Mouse (Mus musculus) spleen, postnatal 4 days (tissue): ENCODE data around the gene Fkbp3.
"Not testable (repeated sequence)": the region's sequence is repeated elsewhere in the genome, so short reads cannot be mapped to it uniquely, and the experiment has no call there.

Experiments used
- DNase-seq, 2 experiments: peaks; one replicate each; pipeline ENCODE4 v3.0.0; 2022; ENCODE audit warnings: low spot score in 2 of 2

Gene Fkbp3

DNA sequence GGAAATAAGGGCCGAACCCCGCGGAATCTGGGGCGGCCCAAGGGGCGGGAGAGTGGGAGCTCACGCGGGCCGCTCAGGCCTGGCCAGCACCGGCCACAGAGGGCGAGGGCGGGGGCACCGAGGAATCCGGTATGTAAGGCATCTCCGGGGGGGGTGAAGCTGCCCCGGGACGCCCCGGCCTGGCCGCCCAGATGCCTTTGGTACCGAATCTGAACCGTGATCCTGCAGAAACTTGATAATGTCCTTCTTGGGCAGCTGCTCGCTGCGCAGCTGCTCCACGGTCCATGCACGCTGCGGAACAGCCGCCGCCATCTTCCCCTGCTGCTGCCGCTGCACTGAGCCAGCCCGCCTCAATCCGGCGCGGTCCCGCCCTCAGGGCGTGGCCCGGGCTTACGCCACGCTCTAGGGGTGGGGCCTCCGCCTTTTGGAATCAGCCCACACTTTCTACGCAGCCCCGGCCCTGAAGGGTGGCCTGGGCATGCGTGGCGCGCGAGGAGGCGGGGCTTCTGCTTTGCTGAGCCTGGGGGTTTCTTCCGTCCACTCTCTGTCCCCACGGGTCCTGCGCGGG lies at the start of gene Fkbp3:
Gene Fkbp3 (minus strand): TSS at position 397 of the 568 bp plus-strand sequence.
- DNase-seq = peak; percentile 97 to 98

DNA sequence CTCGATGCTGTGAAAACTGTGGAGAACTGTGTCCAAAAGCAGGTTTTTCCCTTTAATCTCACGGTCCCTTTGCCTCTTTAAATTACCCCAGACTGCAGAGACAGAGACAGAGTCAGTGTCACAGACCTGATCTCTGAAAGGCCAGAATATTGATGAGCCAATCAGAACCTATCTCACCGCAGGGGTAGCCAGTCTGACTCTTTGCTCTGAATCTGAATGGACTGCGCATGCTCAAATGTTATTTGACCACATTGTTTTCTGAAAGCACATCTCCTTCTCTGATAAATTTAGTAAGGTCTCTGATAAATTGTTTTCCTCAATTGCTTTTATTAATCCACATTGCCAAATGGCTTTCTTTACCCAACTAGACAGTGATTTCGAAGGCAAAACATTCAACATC lies 45.6 kb upstream of the Fkbp3 start:
- DNase-seq = no peak

DNA sequence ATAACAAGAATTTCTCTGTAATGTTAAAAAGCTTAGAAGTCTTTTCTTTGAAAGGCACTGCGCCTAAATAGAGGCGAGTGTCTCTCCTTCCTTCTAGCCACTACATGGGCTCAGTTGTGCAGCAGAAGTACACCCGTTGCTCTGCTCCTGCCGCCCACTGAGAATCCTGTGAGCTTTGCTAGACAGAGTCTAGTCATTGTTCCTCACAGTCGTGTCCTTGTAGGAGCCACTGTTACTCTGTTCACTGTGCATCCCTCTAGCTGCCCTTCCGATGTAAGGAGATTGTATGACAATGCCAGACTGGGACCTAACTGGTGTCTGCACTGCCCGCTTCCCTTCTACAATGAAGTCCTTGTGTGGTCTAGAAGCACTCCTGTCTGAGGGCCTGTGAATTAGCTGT lies 45.2 kb upstream of the Fkbp3 start:
- DNase-seq = no peak

DNA sequence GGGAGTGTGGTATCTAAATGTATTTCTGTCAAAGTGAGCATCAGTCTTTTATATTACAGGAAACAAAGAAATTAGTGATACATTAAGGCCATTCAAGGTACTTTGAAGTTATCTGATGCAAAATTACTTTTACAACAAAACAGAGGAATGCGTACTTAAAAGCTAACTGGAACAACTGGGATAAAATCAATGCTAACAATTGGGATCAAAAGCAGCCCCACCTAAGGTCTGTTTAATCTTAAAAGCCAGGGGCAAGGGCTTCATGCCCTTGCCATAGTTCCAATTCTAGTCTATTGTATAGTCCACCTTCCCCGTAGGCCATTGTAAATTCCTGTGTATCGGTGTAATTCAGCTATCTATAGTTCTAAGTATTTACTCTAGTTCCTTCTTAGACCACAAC lies 41.2 kb upstream of the Fkbp3 start:
- not testable (repeated sequence) for DNase-seq

DNA sequence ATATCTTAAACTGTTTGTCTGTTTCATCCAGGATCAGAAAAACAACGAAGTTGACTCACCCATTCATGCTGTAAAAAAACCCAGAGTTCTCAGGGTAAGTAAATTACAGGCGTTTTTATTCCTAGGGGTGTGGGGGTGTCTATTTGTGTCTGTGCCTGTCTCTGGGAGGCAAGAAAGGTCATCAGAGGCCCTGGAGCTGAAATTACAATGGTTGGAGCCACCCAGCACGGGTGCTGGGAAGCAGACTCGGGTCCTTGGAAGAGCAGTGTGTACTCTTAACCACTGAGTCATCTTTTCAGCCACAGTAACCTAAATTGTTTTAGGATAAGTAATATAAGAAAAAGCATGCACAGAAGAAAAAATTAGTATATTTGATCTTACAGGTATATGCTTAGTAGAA lies 40.1 kb upstream of the Fkbp3 start:
- no peak for DNase-seq

DNA sequence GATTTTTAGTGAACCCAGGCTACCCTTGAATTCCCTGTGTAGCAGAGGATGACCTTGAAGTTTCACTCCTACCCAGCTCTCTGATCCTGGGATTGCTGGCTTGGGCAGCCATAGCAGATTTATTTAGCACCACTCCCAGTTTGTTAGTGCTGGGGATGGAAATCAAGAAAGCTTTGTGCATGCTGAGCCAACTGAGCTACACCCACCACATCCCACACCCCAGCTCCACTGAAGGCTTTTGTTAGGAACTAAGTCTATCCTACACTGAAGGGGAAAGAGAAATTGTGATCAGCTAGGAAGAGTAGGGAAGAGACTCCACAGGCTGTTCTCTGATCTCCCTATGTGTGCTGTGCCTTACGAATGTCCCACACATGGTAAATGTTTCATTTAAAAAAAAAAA lies 39.0 kb upstream of the Fkbp3 start:
- DNase-seq = no peak

DNA sequence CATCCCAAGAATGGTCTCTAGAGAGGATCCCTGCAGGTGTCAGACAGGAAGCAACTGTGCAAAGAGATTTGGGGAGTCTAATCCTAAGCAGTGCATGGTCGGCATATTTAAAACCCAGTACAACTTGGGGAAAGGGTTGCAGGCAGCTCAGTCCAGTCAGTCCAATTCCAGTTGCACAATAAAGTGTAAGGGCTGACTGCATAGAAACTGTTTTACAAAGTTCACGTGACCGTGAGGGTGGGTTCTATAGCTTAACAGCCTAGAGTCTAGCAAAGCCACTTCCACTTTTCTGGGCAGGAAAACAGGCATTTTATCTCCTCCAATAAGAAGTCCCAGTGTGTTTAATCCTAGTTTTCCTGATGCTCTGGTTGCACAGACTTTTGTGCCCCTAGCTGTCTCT lies 37.7 kb upstream of the Fkbp3 start:
- DNase-seq = no peak

DNA sequence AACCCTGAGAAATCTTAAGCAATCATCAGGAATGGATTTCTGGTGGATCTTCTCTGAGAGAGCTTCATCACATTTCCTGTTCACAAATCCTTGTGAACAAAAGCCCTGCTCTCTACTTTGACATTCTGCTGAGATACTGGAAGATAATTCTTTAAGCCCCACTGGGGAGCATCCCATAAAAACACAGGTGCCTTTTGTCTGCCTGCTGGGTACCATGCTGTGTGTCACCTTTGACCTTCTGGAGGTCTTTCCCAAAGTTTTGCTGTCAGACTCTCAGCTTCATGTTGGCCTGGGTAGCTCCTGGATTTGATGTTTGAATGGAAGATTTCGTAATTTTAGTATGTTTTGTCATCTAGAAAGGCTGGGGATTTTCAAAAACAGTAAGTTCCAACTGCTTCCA lies 34.9 kb upstream of the Fkbp3 start:
- DNase-seq = no peak

DNA sequence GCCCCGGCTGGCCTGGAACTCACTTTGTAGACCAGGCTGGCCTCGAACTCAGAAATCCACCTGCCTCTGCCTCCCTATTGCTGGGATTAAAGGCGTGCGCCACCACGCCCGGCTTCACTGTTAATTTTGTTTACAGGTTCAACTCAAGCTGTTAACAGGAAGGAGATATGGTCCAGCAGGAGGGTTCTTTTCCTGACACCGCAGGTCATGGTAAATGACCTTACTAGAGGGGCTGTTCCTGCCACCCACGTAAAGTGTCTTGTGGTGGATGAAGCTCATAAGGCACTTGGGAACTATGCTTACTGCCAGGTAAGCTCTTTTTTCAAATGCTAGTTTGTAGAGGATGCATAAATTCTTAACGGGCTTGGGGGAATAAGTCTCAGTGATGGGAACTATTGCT lies 3.1 kb upstream of the Fkbp3 start:
- DNase-seq = no peak

DNA sequence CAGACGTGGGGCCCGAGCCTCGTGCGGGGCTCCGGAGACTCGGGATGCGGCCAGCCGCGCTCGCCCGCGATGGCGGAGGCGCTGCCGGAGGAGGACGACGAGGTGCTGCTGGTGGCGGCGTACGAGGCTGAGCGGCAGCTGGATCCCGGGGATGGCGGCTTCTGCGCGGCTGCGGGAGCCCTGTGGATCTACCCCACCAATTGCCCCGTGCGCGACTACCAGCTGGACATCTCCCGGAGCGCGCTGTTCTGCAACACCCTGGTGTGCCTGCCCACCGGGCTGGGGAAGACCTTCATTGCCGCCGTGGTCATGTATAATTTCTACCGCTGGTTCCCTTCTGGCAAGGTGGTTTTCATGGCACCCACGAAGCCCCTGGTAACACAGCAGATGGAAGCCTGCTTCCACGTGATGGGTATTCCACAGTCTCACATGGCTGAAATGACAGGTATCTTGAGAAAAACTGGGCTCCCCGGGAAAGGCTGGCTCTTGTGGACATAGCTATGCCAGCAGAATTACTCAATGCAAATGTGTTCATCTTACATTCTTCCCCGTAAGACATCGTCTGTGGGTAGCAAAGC lies 2.0 kb upstream of the Fkbp3 start:
- DNase-seq = no peak

DNA sequence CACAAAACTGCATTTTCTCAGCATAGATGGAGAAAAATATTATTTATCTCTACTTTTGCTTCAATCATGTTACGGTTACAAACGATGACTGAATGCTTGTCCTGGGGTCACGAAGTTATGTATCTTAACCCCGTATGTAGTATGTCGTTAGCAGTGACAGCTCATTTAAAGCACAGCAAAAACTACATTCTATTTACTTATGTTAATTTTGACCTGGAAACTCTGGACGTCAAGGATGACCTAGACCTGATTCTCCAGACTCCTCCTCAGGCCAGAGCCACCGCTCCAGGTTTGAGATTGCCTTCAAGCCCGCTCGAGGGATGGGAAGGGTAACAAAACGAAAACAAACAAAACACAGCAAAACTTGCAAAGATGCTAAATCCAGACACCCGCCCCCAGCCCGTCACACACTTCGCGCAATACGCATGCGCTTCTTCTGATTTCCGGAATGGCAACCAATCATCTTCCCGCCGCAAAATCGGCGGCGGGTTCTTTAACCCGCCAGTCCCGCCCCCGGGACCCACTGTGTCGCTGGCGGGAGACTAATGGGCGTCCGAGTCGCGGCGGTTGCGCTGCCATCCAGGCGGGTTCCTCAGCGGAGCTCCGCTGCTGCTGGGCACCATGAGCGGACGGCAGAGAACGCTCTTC lies 1.4 kb upstream of the Fkbp3 start, which contains the start of gene Fancm:
Gene Fancm (plus strand): TSS at position 519 of the 648 bp plus-strand sequence.
- DNase-seq = peak; percentile 90 to 94

DNA sequence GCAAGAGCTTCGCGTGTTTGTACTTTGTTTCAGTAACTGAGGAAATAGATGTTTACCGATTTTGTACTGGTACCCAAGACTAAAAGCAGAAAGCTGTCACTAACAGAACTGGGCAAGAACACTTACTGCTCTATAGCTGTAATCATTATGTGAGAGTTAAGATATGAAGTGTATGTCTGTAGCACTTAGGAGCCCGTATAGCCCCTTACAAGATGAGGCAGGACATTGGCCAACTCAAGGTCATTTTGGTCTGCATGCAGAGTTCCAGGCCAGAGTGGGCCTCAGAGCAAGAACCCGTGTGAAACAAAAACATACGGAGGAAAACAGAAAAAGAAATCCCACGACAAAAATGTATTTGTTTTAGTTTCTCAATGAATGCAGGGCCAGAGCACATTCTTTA lies 844 bp upstream of the Fkbp3 start:
- no peak for DNase-seq

DNA sequence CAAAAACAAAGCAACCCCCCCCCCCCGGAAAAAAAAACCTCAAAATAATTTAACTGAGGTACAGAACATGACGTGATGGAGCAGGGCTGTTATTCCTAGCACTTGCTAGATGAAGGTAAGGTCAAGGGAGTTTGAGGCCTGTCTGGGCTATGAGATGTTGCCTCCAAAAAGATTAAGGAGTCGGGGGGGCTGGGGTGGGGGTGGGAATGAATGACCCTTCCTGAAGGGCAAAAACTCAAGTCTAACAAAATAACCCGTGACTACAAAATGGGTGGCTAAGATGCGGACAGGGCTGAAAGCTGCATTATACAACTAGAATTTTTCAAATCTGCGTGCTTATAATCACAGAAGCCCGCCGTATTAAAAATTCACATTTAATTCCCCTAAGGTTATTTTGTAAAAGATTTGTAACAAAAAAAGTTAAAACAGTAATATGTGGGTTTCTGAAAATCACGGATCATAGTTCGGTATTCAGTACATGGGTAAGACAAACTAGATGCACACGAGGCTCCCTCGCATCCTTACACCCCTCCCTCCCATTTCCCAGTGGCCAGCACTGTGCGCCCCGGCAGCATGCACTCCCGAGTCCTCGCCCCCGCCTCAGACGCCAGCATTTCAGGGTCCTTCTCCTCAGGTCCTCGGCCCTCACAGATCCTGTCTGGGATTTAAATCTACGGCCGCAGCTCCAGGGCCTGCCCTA lies 746 bp downstream of the Fkbp3 start:
- no peak for DNase-seq

DNA sequence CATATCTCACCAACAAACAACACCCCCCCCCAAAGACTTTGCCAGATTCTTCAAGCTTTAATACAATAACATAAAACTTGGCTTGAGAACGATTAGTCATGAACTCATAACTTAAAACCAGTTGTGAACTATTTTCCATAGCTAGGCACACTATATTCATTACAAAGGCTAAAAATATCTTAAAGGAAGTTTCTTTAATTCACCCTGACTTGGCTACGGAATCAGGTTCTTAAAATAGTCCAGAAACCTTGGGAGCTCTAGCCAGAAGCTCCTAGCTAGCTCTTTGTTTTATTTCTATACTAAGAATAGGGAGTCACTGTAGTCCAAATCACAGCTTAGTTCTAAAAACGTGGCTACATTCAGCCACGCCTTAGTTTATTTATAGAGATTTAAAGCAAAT lies 5.4 kb downstream of the Fkbp3 start:
- no peak for DNase-seq

DNA sequence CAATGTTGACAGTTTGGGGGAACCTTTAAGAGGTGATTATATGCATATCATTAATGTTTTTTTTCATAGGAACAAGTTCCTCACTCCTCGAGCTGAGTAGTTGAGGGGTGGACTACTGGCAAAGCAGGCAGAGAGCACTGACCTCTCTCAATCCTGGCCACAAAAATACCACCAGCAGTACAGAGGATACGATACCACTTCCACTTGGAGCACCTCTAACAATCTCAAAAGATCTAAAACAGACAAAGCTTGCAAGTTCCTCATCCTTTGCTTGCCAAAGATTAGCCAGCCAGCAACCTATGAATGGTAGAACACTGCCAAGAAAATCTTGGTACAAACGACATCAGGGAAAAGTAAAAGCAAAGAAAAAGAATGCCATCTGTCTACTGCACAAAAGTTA lies 7.6 kb downstream of the Fkbp3 start:
- no peak for DNase-seq

DNA sequence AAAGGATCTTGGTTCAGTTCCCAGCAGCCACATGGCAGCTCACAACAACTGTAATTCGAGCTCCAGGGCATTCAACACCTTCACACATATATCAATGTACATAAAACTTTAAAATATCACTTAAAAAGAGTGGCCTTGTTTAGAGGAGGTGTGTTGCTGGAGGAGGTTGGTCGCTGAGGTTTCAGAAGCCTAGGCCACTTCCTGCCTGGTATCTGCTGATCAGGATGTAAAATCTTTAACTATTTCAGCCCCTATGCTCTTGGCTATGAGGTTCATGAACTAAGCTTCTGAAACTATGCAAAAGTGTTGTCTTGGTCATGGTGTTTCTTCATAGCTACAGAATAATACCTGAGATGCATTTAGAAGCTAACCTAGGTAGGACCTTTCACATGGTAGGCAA lies 8.6 kb downstream of the Fkbp3 start:
- DNase-seq = no peak

DNA sequence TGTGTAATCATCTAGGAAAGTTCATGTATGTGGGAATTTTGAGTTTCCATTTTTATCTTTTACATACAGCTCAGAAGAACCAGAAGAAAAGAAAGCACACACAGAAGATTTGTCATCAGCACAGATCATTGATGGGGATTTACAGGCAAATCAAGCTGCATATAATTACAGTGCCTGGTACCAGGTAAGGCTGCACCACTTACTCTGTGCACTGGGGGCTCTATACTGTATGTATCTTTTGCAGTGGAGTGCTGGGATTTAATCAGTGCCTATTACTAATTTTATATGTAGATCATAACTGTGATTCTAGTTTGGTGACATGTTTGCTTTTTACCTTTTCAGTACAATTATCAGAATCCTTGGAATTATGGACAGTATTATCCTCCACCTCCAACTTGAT lies 12.7 kb downstream of the Fkbp3 start:
- DNase-seq = no peak

DNA sequence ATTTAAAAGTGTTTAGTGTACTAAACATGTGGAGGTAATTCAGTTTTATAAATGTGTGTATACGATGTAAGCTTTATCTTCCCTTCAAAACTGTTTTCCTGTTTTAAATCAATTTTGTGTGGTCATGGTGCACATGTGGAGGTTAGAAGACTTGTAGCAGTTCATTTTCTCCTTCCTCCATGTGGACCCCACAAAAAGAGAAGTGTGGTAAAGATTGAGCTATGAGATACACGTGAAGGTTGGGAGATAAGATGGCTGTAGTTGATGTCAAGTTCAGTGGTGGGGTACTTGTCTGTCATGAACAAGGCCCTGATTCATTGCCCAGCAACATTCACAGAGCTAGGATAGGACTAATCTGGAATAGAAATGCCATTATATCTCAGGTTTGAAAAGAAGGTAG lies 15.6 kb downstream of the Fkbp3 start:
- DNase-seq = no peak

DNA sequence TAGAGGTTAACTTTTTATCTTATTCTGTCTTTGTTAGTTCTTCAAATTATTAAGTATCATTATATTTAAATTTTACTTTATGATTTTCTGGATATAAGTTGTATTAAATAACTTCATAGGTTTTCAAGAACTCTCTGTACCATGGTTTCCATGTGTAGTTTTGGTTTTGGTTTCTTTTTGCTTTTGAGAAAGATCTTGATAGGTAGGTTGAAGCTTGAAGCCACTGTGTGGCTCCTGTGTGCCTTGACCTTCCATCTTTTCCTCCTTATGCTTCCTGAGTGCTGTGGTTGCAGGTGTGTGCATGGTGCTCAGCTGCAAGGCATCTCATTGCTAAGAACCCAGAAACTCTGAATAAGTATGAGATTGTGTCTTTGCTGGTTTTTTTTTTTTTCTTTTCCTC lies 25.0 kb downstream of the Fkbp3 start:
- DNase-seq = no peak

DNA sequence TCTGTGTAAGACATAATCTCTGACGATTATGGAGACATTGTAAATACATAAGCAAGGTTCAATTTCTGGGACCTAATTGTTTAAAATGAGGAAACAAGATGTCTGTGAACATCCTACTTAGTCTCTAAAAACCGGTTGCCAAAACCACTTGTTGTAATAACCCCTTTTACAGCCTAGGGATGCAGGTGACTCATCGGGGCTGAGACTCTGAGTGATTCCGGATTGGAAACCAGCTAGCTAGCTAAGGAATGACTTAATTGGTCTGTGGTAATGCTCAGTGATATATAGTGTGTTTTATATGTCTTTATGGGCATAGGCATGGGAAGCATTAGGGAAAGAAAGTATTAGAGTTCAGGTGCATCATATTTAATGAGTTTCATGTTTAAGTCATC lies 36.3 kb downstream of the Fkbp3 start:
- DNase-seq = no peak

DNA sequence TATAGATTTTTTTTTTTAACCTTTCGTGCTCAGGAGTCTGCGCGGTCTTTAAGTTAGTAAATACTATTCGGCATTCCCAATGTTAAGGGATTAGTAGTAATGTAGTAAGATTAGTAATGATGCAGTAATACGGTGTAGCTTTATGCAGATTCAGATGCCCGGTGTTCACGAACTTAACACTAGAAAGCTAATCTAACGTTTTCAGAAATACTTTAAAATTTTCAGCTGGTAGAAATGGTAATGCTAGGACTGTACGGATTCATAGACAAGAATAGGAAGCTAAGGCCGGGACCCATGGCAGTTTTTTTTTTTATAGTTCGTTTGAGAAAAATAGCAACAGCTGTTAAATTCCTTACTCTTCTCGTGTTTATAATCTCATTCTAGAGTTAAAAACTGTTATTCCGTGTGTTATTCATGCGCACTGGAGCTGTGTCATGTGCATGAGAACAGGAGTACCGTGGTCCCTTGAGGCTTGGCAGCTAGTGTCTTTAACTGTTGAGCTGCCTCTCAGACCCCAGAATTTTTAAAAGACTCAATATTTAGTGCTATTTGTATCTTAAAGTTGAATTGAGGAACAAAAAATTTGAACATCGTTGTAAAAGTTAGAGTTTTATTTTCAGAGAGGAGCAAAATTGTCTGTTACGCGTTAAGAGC lies 36.8 kb downstream of the Fkbp3 start:
- DNase-seq = no peak

DNA sequence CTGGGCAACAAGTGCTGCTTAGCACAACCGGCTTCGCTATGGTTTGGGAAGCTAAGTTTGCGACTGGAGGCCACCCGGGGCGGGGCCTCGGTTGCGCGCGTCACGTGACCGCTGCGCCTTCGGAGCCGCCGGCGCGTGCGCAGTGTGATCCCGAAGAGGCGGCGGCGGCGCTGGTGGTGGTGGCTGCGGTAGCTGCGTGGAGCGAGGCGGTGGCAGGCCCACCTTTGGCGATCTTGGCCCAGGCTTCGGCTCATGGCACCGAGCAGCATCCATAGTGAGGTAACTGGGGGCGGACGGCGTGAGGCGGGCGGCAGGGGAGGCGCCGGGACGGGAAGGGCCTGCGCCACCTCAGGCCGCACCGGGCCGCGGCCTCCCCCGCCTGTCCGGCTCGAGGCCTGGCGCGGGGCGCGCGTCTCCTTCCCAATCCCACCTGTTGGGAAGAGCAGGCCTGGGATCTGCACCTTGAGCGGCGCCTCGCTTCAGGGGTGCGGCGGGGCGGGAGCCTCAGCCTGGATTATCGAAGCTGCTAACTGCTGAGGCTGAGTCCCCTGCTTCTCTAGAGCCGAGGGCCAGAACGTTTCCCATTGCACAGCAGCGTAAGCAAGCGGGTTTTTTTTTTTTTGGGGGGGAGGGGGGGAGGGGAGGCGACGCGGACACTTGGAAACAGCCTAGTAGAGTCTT lies 37.5 kb downstream of the Fkbp3 start, which contains the start of gene Prpf39:
Gene Prpf39 (plus strand): TSS at position 144 of the 681 bp plus-strand sequence.
- DNase-seq = peak; percentile 89 to 97
